Mouse (Mus musculus) erythroblast, embryonic 14.5 days (primary cell): ENCODE measurements at regions not wholly inside any gene's neighbourhood (a gene's known extent, or its start where the extent isn't known, plus 50 kb on each side); places are given as distances from the start of the nearest gene placed in this dataset.

Source experiments
- GATA1 ChIP-seq: IDR thresholded peaks from 2 replicates; pipeline ENCODE4 v1.6.1; 2012; ENCODE audit warnings: low read length, inconsistent platforms, mixed read lengths
- TAL1 ChIP-seq: IDR thresholded peaks from 3 replicates; pipeline ENCODE4 v1.6.1; 2012; ENCODE audit warnings: low read length, inconsistent platforms, mixed read lengths

DNA sequence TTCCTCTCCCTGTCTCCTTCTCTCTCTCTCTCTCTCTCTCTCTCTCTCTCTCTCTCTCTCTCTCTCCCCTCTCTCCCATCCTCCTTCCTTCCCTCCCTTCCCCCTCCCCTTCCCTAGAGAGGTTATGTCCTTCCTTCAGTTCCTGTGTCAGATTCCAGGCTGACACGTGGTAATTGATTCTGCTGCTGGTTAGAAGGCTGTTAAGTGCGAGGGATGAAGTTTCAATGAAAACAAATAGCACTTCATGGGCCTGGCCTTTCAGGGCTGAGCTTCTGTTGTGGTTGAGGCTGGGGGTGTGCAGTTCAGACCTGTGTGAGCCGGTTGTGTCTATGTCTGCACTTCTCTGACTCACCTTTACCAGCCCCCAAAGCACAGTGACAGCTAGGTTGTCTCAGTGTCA lies 153.9 kb downstream of the Setd4 start:
- no peak for TF ChIP-seq GATA1
- no peak for TF ChIP-seq TAL1
